Mouse (Mus musculus): Measurements from ENCODE around the gene Ttc39b. TPM values are rescaled to one million over a fixed set of nuclear protein-coding genes. Genes with fewer than 3 reads are reported as not detected.

Gene Ttc39b
- 2.1 and 2.5 TPM in 2 replicates for polyA plus RNA-seq (2015; fragmentation: Nextera tagmentation; extraction: Ambion mirVana)

- H3K36me3 ChIP-seq: no peaks in the 10 kb centered on the region
- peak; percentile 89 for ATAC-seq (ENCODE audit: extremely low read depth, insufficient number of reproducible peaks, low FRiP score, low TSS enrichment)
Measured at GRCm38 (mm10) chr4:83323910-83324684, at the start of gene Ttc39b. Gene Ttc39b, minus strand, starts transcription at chr4:83324255.

GRCm38 (mm10) chr4:83373381-83373780 lies 49.3 kb upstream of the Ttc39b start:
- H3K36me3 ChIP-seq: no peaks in the 10 kb centered on the region
- no peak for ATAC-seq (ENCODE audit: extremely low read depth, insufficient number of reproducible peaks, low FRiP score, low TSS enrichment)
- WGBS: 69% methylated on average over 4 of the region's 4 CpGs
- H3K4me1 ChIP-seq: no peaks in the 10 kb centered on the region
- peaks cover 3% of the 10 kb centered on the region; the same call in 1 of the 2 replicates for H3K27me3 ChIP-seq (replicated peaks)
- H3K4me3 ChIP-seq: no peak overlapping the region
- H3K4me2 ChIP-seq: no peak overlapping the region
- no peak overlapping the region for H3K27ac ChIP-seq (replicated peaks)
- no peak overlapping the region for H3K9ac ChIP-seq
- no peaks in the 10 kb centered on the region for H3K9me3 ChIP-seq

More at GRCm38 (mm10) chr4:83323910-83324684, at the start of gene Ttc39b:
- H3K4me3 ChIP-seq: peak within 1 kb of the TSS; percentile 73
- H3K9ac ChIP-seq: peak within 1 kb of the TSS; percentile 81
- peak within 1 kb of the TSS; percentile 53 for H3K27ac ChIP-seq (replicated peaks)
- peak within 1 kb of the TSS; percentile 97 for H3K4me2 ChIP-seq
- under 1% methylated on average over 58 of the region's 59 CpGs for whole genome bisulfite sequencing
- H3K27me3 ChIP-seq (replicated peaks): peaks cover 21% of the 10 kb centered on the region
- H3K4me1 ChIP-seq: peaks cover 16% of the 10 kb centered on the region
- no peaks in the 10 kb centered on the region for H3K9me3 ChIP-seq

GRCm38 (mm10) chr4:83357738-83358137 lies 33.7 kb upstream of the Ttc39b start:
- Histone ChIP-seq H3K9ac (no peak overlapping the region), H3K4me2 (no peak overlapping the region), H3K4me3 (no peak overlapping the region), H3K27me3 (replicated peaks) (peaks cover 15% of the 10 kb centered on the region), H3K9me3 (peaks cover 26% of the 10 kb centered on the region), H3K36me3 (no peaks in the 10 kb centered on the region), H3K27ac (replicated peaks) (no peak overlapping the region), H3K4me1 (0 out of 2 replicates have a peak, but pooled peaks cover 8% of the 10 kb centered on the region)
- 77% methylated on average over 1 of the region's 1 CpGs for WGBS
- no peak for ATAC-seq (ENCODE audit: extremely low read depth, insufficient number of reproducible peaks, low FRiP score, low TSS enrichment)

GRCm38 (mm10) chr4:83354786-83355185 lies 30.7 kb upstream of the Ttc39b start:
- no peak for ATAC-seq (ENCODE audit: extremely low read depth, insufficient number of reproducible peaks, low FRiP score, low TSS enrichment)
- Histone ChIP-seq H3K4me1 (peaks cover 16% of the 10 kb centered on the region; the same call in 1 of the 2 replicates), H3K4me3 (no peak overlapping the region), H3K27me3 (replicated peaks) (peaks cover 34% of the 10 kb centered on the region), H3K36me3 (no peaks in the 10 kb centered on the region), H3K9me3 (peaks cover 19% of the 10 kb centered on the region), H3K27ac (replicated peaks) (no peak overlapping the region), H3K4me2 (no peak overlapping the region), H3K9ac (no peak overlapping the region)
- WGBS: 74% methylated on average over 2 of the region's 2 CpGs

- no peak overlapping the region for H3K4me3 ChIP-seq
- no peak for ATAC-seq (ENCODE audit: extremely low read depth, insufficient number of reproducible peaks, low FRiP score, low TSS enrichment)
- H3K4me2 ChIP-seq: no peak overlapping the region
- H3K27me3 ChIP-seq (replicated peaks): peaks cover 34% of the 10 kb centered on the region
- 31% methylated on average over 6 of the region's 6 CpGs for WGBS
- H3K36me3 ChIP-seq: no peaks in the 10 kb centered on the region
- no peak overlapping the region for H3K27ac ChIP-seq (replicated peaks)
- peaks cover 16% of the 10 kb centered on the region; the same call in 1 of the 2 replicates for H3K4me1 ChIP-seq
- peaks cover 13% of the 10 kb centered on the region for H3K9me3 ChIP-seq
- no peak overlapping the region for H3K9ac ChIP-seq
Measured at GRCm38 (mm10) chr4:83353949-83354348, 29.9 kb upstream of the Ttc39b start.

- no peaks in the 10 kb centered on the region for H3K36me3 ChIP-seq
- H3K4me3 ChIP-seq: no peak overlapping the region
- H3K4me2 ChIP-seq: no peak overlapping the region
- H3K9me3 ChIP-seq: peaks cover 9% of the 10 kb centered on the region; the same call in 1 of the 2 replicates
- no peak overlapping the region for H3K27ac ChIP-seq (replicated peaks)
- no peak overlapping the region for H3K9ac ChIP-seq
- H3K27me3 ChIP-seq (replicated peaks): peaks cover 34% of the 10 kb centered on the region
- no peak for ATAC-seq (ENCODE audit: extremely low read depth, insufficient number of reproducible peaks, low FRiP score, low TSS enrichment)
- 89% methylated on average over 12 of the region's 12 CpGs for WGBS
- peaks cover 16% of the 10 kb centered on the region; the same call in 1 of the 2 replicates for H3K4me1 ChIP-seq
Measured at GRCm38 (mm10) chr4:83353276-83353675, 29.2 kb upstream of the Ttc39b start.

- Histone ChIP-seq H3K4me1 (peaks cover 16% of the 10 kb centered on the region; the same call in 1 of the 2 replicates), H3K27ac (replicated peaks) (no peak overlapping the region), H3K36me3 (no peaks in the 10 kb centered on the region), H3K9ac (no peak overlapping the region), H3K4me3 (no peak overlapping the region), H3K27me3 (replicated peaks) (peaks cover 33% of the 10 kb centered on the region), H3K4me2 (no peak overlapping the region), H3K9me3 (0 out of 2 replicates have a peak, but pooled peaks cover under 1% of the 10 kb centered on the region)
- WGBS: 44% methylated on average over 6 of the region's 6 CpGs
- peak; percentile 61; the same call in 1 of the 2 replicates for ATAC-seq (ENCODE audit: extremely low read depth, insufficient number of reproducible peaks, low FRiP score, low TSS enrichment)
Measured at GRCm38 (mm10) chr4:83350719-83351118, 26.7 kb upstream of the Ttc39b start.

GRCm38 (mm10) chr4:83348970-83349369 lies 24.9 kb upstream of the Ttc39b start:
- ATAC-seq (ENCODE audit: extremely low read depth, insufficient number of reproducible peaks, low FRiP score, low TSS enrichment): no peak
- 78% methylated on average over 1 of the region's 1 CpGs for WGBS
- Histone ChIP-seq H3K9me3 (no peaks in the 10 kb centered on the region), H3K4me3 (no peak overlapping the region), H3K4me2 (no peak overlapping the region), H3K36me3 (no peaks in the 10 kb centered on the region), H3K27me3 (replicated peaks) (peaks cover 29% of the 10 kb centered on the region), H3K9ac (no peak overlapping the region), H3K4me1 (peaks cover 11% of the 10 kb centered on the region; the same call in 1 of the 2 replicates), H3K27ac (replicated peaks) (no peak overlapping the region)

GRCm38 (mm10) chr4:83343895-83344294 lies 19.8 kb upstream of the Ttc39b start:
- no peaks in the 10 kb centered on the region for H3K36me3 ChIP-seq
- no peak for ATAC-seq (ENCODE audit: extremely low read depth, insufficient number of reproducible peaks, low FRiP score, low TSS enrichment)
- no peak overlapping the region for H3K4me2 ChIP-seq
- H3K4me3 ChIP-seq: no peak overlapping the region
- H3K27me3 ChIP-seq (replicated peaks): no peaks in the 10 kb centered on the region
- H3K4me1 ChIP-seq: peaks cover 5% of the 10 kb centered on the region; the same call in 1 of the 2 replicates
- WGBS: 63% methylated on average over 2 of the region's 2 CpGs
- no peak overlapping the region for H3K9ac ChIP-seq
- no peak overlapping the region for H3K27ac ChIP-seq (replicated peaks)
- H3K9me3 ChIP-seq: no peaks in the 10 kb centered on the region

GRCm38 (mm10) chr4:83343146-83343823 lies 19.2 kb upstream of the Ttc39b start:
- Histone ChIP-seq H3K36me3 (no peaks in the 10 kb centered on the region), H3K27me3 (replicated peaks) (no peaks in the 10 kb centered on the region)
- 64% methylated on average over 9 of the region's 9 CpGs for WGBS

GRCm38 (mm10) chr4:83342268-83342970 lies 18.4 kb upstream of the Ttc39b start:
- Histone ChIP-seq H3K4me3 (no peak overlapping the region), H3K9ac (no peak overlapping the region), H3K27me3 (replicated peaks) (no peaks in the 10 kb centered on the region), H3K4me1 (peaks cover 5% of the 10 kb centered on the region; the same call in 1 of the 2 replicates), H3K36me3 (no peaks in the 10 kb centered on the region), H3K27ac (replicated peaks) (no peak overlapping the region), H3K9me3 (no peaks in the 10 kb centered on the region), H3K4me2 (no peak overlapping the region; the same call in 1 of the 2 replicates)
- ATAC-seq (ENCODE audit: extremely low read depth, insufficient number of reproducible peaks, low FRiP score, low TSS enrichment): no peak
- WGBS: 36% methylated on average over 14 of the region's 14 CpGs

More at GRCm38 (mm10) chr4:83343146-83343823, 19.2 kb upstream of the Ttc39b start:
- Histone ChIP-seq H3K9ac (no peak overlapping the region), H3K4me3 (no peak overlapping the region), H3K4me1 (peaks cover 5% of the 10 kb centered on the region; the same call in 1 of the 2 replicates), H3K4me2 (no peak overlapping the region), H3K9me3 (no peaks in the 10 kb centered on the region), H3K27ac (replicated peaks) (no peak overlapping the region)
- ATAC-seq (ENCODE audit: extremely low read depth, insufficient number of reproducible peaks, low FRiP score, low TSS enrichment): no peak

All from heart, embryonic 13.5 days (tissue).